Mouse (Mus musculus): Measurements from ENCODE around the gene Inhbe.

- TF ChIP-seq GATA1 (IDR thresholded peaks at IDR 0.05; ENCODE audit: borderline replicate concordance, low read length) (no peak), FLI1 (IDR thresholded peaks at IDR 0.05; ENCODE audit: low read length) (no peak)
Measured at GRCm38 (mm10) chr10:127330212-127330611, 24.0 kb downstream of the Inhbe start.

Measured in megakaryocyte, embryonic 14.5 days (primary cell).